Mouse (Mus musculus): ENCODE results near the gene Zfhx3. TPM values are rescaled to one million over a fixed set of nuclear protein-coding genes. Genes with fewer than 3 reads are reported as not detected.
A peak's percentile ranks its signal among the peaks of the same experiment; 100 is the strongest.

Zfhx3 gene
- polyA plus RNA-seq, 2 experiments: 0.25 to 0.65 TPM

DNA sequence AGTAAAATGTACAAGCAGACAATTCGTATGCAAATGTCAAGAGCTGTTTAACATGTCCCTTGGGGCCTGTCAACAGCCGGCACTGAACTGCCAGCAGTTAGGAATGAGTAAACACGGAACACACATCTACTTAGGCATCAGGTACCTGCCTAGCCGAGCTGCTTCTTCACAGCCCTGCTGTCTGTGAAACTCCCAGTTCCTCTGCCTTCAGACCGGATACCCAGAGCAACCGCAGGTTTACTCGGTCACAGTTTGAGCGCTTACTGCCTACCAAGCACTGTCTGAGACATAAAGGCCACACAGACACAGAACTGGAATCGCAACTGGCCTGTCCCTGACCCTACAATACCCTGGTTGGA is 652.6 kb downstream of the Zfhx3 start:
- ATAC-seq (ENCODE audit: insufficient read depth) (no peak), DNase-seq (ENCODE audit: low read depth in 3 of 3, low spot score in 3 of 3) (no peak)
- H3K27ac ChIP-seq: no peak overlapping the region
- 58% methylated on average over 9 of the region's 9 CpGs for whole genome bisulfite sequencing (ENCODE audit: insufficient replicate concordance)
- no peak overlapping the region for H3K4me3 ChIP-seq (ENCODE audit: insufficient read depth in 1 of 2, low read depth in 2 of 2, low read length in 2 of 2)
- H3K9ac ChIP-seq (replicated peaks): no peak overlapping the region
- no peaks in the 10 kb centered on the region for H3K9me3 ChIP-seq (ENCODE audit: control insufficient read depth, low read length)
- TF ChIP-seq CTCF (IDR thresholded peaks at IDR 0.05; ENCODE audit: low read depth): no peak
- no peak for TF ChIP-seq EP300 (IDR thresholded peaks at IDR 0.05; ENCODE audit: low read depth)
- no peaks in the 10 kb centered on the region for H3K36me3 ChIP-seq (replicated peaks; ENCODE audit: control insufficient read depth, insufficient read depth, low read depth)
- no peak overlapping the region for H3K4me2 ChIP-seq (ENCODE audit: low read depth)
- H3K27me3 ChIP-seq (ENCODE audit: control insufficient read depth, insufficient read depth, low read length): no peaks in the 10 kb centered on the region
- H3K4me1 ChIP-seq (replicated peaks; ENCODE audit: control insufficient read depth in 2 of 2, insufficient read depth in 2 of 2, low read length in 1 of 2): peaks cover 11 to 27% of the 10 kb centered on the region in 2 experiments; a peak in 3 of 4 replicates

- Histone ChIP-seq H3K27me3 (ENCODE audit: control insufficient read depth, insufficient read depth, low read length) (no peaks in the 10 kb centered on the region), H3K9me3 (ENCODE audit: control insufficient read depth, low read length) (no peaks in the 10 kb centered on the region), H3K9ac (replicated peaks) (no peak overlapping the region), H3K36me3 (replicated peaks; ENCODE audit: control insufficient read depth, insufficient read depth, low read depth) (no peaks in the 10 kb centered on the region), H3K4me1 (replicated peaks; ENCODE audit: control insufficient read depth in 2 of 2, insufficient read depth in 2 of 2, low read length in 1 of 2) (peaks cover 11 to 32% of the 10 kb centered on the region in 2 experiments; a peak in 3 of 4 replicates), H3K27ac (no peak overlapping the region), H3K4me3 (ENCODE audit: insufficient read depth in 1 of 2, low read depth in 2 of 2, low read length in 2 of 2) (no peak overlapping the region), H3K4me2 (ENCODE audit: low read depth) (no peak overlapping the region)
- ATAC-seq (ENCODE audit: insufficient read depth) (no peak), DNase-seq (ENCODE audit: low read depth in 3 of 3, low spot score in 3 of 3) (no peak)
- TF ChIP-seq CTCF (IDR thresholded peaks at IDR 0.05; ENCODE audit: low read depth) (no peak), EP300 (IDR thresholded peaks at IDR 0.05; ENCODE audit: low read depth) (no peak)
- 53% methylated on average over 19 of the region's 19 CpGs for WGBS (ENCODE audit: insufficient replicate concordance)
Measured at GRCm38 (mm10) chr8:108595721-108596495, 653.5 kb downstream of the Zfhx3 start.

DNA sequence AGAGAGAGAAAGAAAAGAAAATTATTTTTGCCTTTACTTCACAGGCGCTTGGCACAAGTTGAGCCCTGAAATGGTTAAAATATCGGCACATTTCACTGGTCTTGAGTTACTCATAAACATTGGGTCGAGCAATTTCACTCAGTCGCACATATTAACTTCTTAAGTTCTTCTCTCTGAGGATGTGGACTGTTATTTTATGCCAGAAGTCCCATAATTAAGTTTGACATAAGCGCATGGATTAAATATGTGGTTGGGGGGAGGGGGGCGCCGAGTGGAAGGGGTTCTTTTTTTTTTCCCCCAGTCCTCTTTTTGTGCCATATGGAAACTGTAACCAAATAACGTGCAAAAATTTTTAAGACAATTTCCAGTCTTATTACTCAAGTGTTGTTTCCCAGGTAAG is 656.6 kb downstream of the Zfhx3 start:
- no peak overlapping the region for H3K4me3 ChIP-seq (ENCODE audit: insufficient read depth in 1 of 2, low read depth in 2 of 2, low read length in 2 of 2)
- no peaks in the 10 kb centered on the region for H3K36me3 ChIP-seq (replicated peaks; ENCODE audit: control insufficient read depth, insufficient read depth, low read depth)
- H3K4me2 ChIP-seq (ENCODE audit: low read depth): no peak overlapping the region
- TF ChIP-seq CTCF (IDR thresholded peaks at IDR 0.05; ENCODE audit: low read depth) (no peak), EP300 (IDR thresholded peaks at IDR 0.05; ENCODE audit: low read depth) (no peak)
- no peak for ATAC-seq (ENCODE audit: insufficient read depth)
- no peaks in the 10 kb centered on the region for H3K9me3 ChIP-seq (ENCODE audit: control insufficient read depth, low read length)
- 66% methylated on average over 8 of the region's 8 CpGs for WGBS (ENCODE audit: insufficient replicate concordance)
- H3K27ac ChIP-seq: no peak overlapping the region
- H3K9ac ChIP-seq (replicated peaks): no peak overlapping the region
- H3K27me3 ChIP-seq (ENCODE audit: control insufficient read depth, insufficient read depth, low read length): no peaks in the 10 kb centered on the region
- no peak for DNase-seq (ENCODE audit: low read depth in 3 of 3, low spot score in 3 of 3)
- peaks cover 8 to 18% of the 10 kb centered on the region in 2 experiments; a peak in 3 of 4 replicates for H3K4me1 ChIP-seq (replicated peaks; ENCODE audit: control insufficient read depth in 2 of 2, insufficient read depth in 2 of 2, low read length in 1 of 2)

- no peaks in the 10 kb centered on the region for H3K27me3 ChIP-seq (ENCODE audit: control insufficient read depth, insufficient read depth, low read length)
- H3K9me3 ChIP-seq (ENCODE audit: control insufficient read depth, low read length): no peaks in the 10 kb centered on the region
- peak overlapping the region; percentile 47 for H3K4me2 ChIP-seq (ENCODE audit: low read depth)
- TF ChIP-seq CTCF (IDR thresholded peaks at IDR 0.05; ENCODE audit: low read depth): no peak
- peak; percentile 55; the same call in 1 of the 2 replicates for TF ChIP-seq EP300 (IDR thresholded peaks at IDR 0.05; ENCODE audit: low read depth)
- peak overlapping the region in 1 of 2 experiments; percentile 30; a peak in 2 of 4 replicates for H3K4me3 ChIP-seq (ENCODE audit: insufficient read depth in 1 of 2, low read depth in 2 of 2, low read length in 2 of 2)
- peaks cover 8 to 18% of the 10 kb centered on the region in 2 experiments; a peak in 3 of 4 replicates for H3K4me1 ChIP-seq (replicated peaks; ENCODE audit: control insufficient read depth in 2 of 2, insufficient read depth in 2 of 2, low read length in 1 of 2)
- ATAC-seq (ENCODE audit: insufficient read depth): peak; percentile 82
- 13% methylated on average over 6 of the region's 6 CpGs for WGBS (ENCODE audit: insufficient replicate concordance)
- no peak overlapping the region for H3K27ac ChIP-seq
- no peaks in the 10 kb centered on the region for H3K36me3 ChIP-seq (replicated peaks; ENCODE audit: control insufficient read depth, insufficient read depth, low read depth)
- DNase-seq (ENCODE audit: low read depth in 3 of 3, low spot score in 3 of 3): peak in 2 of 3 experiments; percentile 29 to 31
- H3K9ac ChIP-seq (replicated peaks): no peak overlapping the region
Measured at GRCm38 (mm10) chr8:108599558-108599957, 657.1 kb downstream of the Zfhx3 start.

DNA sequence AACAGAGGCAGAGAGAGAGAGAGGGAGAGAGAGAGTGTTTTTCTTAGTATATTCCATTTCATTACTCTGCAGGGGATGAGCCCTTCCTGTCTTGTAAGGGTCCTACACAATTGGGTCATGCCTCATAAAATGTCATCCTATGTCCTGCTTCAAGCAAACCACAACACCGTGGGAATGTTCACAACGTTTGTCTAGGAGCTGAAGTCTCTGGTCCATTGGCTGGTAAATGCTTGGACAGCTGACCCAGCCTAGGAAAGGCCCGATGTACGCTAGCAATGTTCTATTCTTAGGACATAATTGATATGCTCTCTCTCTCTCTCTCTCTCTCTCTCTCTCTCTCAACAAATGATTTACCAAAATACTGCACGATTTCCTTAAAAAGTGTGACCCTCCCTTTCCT is 666.2 kb downstream of the Zfhx3 start:
- H3K27me3 ChIP-seq (ENCODE audit: control insufficient read depth, insufficient read depth, low read length): no peaks in the 10 kb centered on the region
- no peak overlapping the region for H3K27ac ChIP-seq
- WGBS (ENCODE audit: insufficient replicate concordance): 34% methylated on average over 5 of the region's 5 CpGs
- peaks cover 3 to 10% of the 10 kb centered on the region in 2 experiments; a peak in 3 of 4 replicates for H3K4me1 ChIP-seq (replicated peaks; ENCODE audit: control insufficient read depth in 2 of 2, insufficient read depth in 2 of 2, low read length in 1 of 2)
- H3K9me3 ChIP-seq (ENCODE audit: control insufficient read depth, low read length): no peaks in the 10 kb centered on the region
- ATAC-seq (ENCODE audit: insufficient read depth): no peak
- TF ChIP-seq EP300 (IDR thresholded peaks at IDR 0.05; ENCODE audit: low read depth) (no peak), CTCF (IDR thresholded peaks at IDR 0.05; ENCODE audit: low read depth) (no peak)
- no peaks in the 10 kb centered on the region for H3K36me3 ChIP-seq (replicated peaks; ENCODE audit: control insufficient read depth, insufficient read depth, low read depth)
- no peak overlapping the region for H3K4me2 ChIP-seq (ENCODE audit: low read depth)
- no peak overlapping the region for H3K9ac ChIP-seq (replicated peaks)
- H3K4me3 ChIP-seq (ENCODE audit: insufficient read depth in 1 of 2, low read depth in 2 of 2, low read length in 2 of 2): no peak overlapping the region
- DNase-seq (ENCODE audit: low read depth in 3 of 3, low spot score in 3 of 3): no peak

All from liver, embryonic 14.5 days (tissue).